Mouse (Mus musculus) neutrophil, adult 65 days (primary cell): ENCODE results near the gene Kcnj14. TPM values are rescaled to one million over a fixed set of nuclear protein-coding genes. Genes with fewer than 3 reads are reported as not detected.

Experiments used
- total RNA-seq: library from RNA; stranded (reverse); gene quantifications from 2 replicates; pipeline ENCODE4 v1.2.4, GENCODE M21; 2023

The Kcnj14 gene
- total RNA-seq: 0.27 and 0.57 TPM in 2 replicates

DNA sequence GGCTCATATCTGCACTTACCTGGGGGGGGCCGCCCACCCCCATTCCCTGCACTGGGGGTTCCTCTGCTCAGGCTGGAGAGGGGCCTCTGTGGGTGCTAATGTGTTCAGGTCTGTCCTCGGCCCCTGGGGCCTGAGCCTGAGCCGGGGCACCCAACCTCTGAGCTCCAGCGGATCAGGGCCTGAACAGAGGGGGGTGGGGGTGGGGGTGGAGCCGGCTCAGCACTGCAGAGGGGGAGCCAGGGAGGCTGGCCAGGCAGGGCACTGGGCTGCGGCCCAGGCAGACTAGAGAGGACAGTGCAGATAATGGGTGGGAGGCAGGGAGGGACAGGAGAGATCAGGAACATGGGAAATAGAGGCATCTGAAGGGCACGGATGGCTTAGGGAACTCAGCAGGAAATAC is at the start of gene Kcnj14:
Gene Kcnj14 (minus strand): TSS at position 185 of the 400 bp plus-strand sequence.

DNA sequence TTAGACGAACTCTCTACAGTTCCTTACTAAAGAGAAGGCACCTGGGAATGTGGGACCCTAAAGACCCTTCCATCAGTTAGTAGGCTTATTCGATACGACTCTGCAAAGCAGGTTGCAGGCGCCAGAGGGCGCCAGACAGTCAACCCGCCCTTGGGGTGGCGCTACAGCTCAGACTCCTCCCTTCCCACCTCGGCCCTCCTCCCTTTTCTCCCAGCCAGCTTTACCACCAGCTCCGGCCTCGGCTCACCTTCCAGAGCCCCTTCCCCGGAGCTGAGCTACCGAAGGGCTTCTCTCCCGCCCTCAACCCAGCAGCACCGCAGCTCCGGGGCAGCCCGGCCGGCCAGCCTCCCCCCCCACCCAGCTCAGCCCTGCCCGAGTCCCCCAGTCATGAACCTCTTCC is 48.0 kb upstream of the Kcnj14 start, which contains the start of gene Kdelr1:
Gene Kdelr1 (plus strand): TSS at position 149 of the 400 bp plus-strand sequence.

DNA sequence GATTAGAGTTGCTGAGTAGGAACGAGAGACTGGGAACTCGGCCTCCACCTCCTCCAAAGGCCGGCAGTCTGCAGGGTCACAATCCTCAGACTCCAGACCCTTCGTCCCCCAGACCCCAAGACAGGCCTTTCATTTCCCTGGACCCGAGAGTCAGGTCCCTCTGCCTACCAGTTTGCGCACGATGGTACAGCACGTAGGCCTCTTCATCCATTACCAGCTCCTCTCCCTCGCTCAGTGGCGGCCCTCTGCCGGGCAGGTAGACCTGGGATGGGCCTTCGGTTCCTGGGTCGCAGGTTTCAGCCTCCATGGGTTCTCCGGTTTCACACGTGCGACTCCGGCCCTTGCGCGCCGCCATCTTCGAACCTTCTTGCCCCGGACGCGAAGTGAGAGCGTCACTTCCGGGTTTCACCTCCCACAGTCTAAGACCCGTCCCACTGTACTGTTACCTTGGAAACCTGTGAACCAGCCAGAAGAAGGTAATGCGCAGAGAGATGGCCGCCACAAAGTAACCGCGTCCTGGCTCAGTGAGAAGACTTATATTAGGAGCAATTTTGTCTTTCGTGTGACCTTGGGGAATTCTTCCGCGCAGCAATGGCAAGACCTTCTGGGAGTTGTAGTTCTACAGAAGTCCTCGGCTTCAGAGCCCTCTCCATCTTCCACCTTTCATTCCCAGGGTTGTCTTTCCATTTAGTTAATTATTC is 6.0 kb upstream of the Kcnj14 start, which contains the start of gene Grwd1:
Gene Grwd1 (minus strand): TSS at position 518 of the 701 bp plus-strand sequence.

DNA sequence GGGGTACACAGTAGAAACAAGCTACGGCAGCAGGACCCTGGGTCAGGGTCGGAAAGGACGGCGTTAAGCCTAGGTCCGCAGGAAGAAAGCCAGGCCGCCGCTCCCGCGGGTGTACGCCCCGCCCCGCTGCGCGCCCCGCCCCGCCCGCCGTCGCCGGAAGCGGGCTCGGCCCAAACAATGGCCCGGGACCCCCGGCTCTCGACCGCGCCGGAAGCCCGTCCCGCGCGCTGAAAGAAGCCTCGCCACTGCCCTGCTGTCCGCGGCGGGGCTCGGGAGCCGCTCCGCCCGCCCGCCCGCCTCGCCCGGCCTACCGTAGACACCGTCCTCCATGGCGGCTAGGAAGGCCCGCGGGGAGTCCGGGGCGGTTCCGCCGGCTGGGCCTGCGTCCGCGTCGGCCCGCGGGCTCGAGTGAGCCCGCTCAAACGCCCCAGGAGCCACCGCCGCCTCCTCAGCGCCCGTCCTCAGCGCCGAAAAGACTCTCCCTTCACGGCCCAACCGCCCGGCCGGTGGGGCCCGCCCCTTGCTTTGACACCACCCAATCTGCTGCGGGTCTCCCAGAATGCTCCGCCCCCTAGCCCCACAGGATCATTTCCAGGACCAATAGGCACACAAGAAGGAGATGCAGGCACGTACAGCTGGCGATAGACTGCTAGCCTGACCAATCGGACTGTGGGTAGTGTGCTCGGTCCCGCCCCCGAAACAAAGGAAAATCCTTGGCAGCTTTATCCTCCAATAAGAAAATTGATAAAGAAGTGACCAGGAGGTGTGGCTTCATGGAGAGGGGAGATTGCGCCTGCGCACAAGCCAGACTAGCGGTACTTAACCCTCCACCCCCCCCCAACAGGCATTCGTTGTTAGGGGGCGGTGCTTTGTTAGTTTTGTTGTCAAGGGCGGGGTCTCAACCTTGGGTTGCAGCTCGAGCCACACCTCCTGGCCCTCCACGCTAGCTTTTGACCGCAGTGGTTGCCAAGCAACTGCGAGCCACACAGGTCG is 10.5 kb downstream of the Kcnj14 start, which contains the start of gene Cyth2:
Gene Cyth2 (minus strand): TSS at position 795 of the 993 bp plus-strand sequence.

GRCm38 (mm10) chr7:45784524-45785372 is 39.8 kb downstream of the Kcnj14 start, which contains the start of gene Sult2b1:
Gene Sult2b1, minus strand, starts transcription at chr7:45784669.

GRCm38 (mm10) chr7:45783511-45784091 is 41.0 kb downstream of the Kcnj14 start, which contains the start of gene Lmtk3:
Gene Lmtk3, plus strand, starts transcription at chr7:45783738.

Other genes starting within 250 kb of the Kcnj14 start
- not detected in 2 replicates for gene Fgf21, start 209.3 kb downstream of the Kcnj14 start, total RNA-seq
- gene Fut1, start 207.5 kb downstream of the Kcnj14 start, total RNA-seq: not detected in 2 replicates
- not detected in 2 replicates for gene Izumo1, start 203.0 kb downstream of the Kcnj14 start, total RNA-seq
- 4.3 and 5.0 TPM in 2 replicates for gene Rasip1, start 197.3 kb downstream of the Kcnj14 start, total RNA-seq
- 0.20 TPM in 1 of 2 replicates, not detected in the other for gene Mamstr, start 184.8 kb downstream of the Kcnj14 start, total RNA-seq
- gene Fut2, start 158.4 kb downstream of the Kcnj14 start, total RNA-seq: not detected in 2 replicates
- not detected in 2 replicates for gene Ntn5, start 140.8 kb downstream of the Kcnj14 start, total RNA-seq
- gene Sec1, start 130.4 kb downstream of the Kcnj14 start, total RNA-seq: not detected in 2 replicates
- not detected in 2 replicates for gene Car11, start 124.9 kb downstream of the Kcnj14 start, total RNA-seq
- 5.0 and 6.3 TPM in 2 replicates for gene Dbp, start 119.7 kb downstream of the Kcnj14 start, total RNA-seq
- gene Rpl18, start 109.3 kb downstream of the Kcnj14 start, total RNA-seq: 572 and 599 TPM in 2 replicates
- 62.3 and 77.9 TPM in 2 replicates for gene Sphk2, start 106.8 kb downstream of the Kcnj14 start, total RNA-seq
- gene Fam83e, start 103.6 kb downstream of the Kcnj14 start, total RNA-seq: 0.16 and 0.20 TPM in 2 replicates
- gene Spaca4, start 99.0 kb downstream of the Kcnj14 start, total RNA-seq: not detected in 2 replicates
- gene Lmtk3, start 41.0 kb downstream of the Kcnj14 start, total RNA-seq: not detected in 2 replicates
- gene Sult2b1, start 40.1 kb downstream of the Kcnj14 start, total RNA-seq: not detected in 2 replicates
- gene Cyth2, start 10.2 kb downstream of the Kcnj14 start, total RNA-seq: 127 and 143 TPM in 2 replicates
- 6.0 and 6.6 TPM in 2 replicates for gene Grwd1, start 6.2 kb upstream of the Kcnj14 start, total RNA-seq
- 58.9 and 60.5 TPM in 2 replicates for gene Kdelr1, start 48.0 kb upstream of the Kcnj14 start, total RNA-seq
- 0.16 and 0.25 TPM in 2 replicates for gene Grin2d, start 53.6 kb upstream of the Kcnj14 start, total RNA-seq
- 0.95 TPM in 1 of 2 replicates, not detected in the other for gene Syngr4, start 71.9 kb upstream of the Kcnj14 start, total RNA-seq
- gene Tmem143, start 72.2 kb upstream of the Kcnj14 start, total RNA-seq: 3.5 and 5.3 TPM in 2 replicates
- 328 and 386 TPM in 2 replicates for gene Emp3, start 96.6 kb upstream of the Kcnj14 start, total RNA-seq
- gene Ccdc114, start 99.3 kb upstream of the Kcnj14 start, total RNA-seq: 4.0 and 7.0 TPM in 2 replicates
- gene Abcc6, start 205.5 kb upstream of the Kcnj14 start, total RNA-seq: not detected in 2 replicates
- 22.6 and 29.8 TPM in 2 replicates for gene Nomo1, start 208.9 kb upstream of the Kcnj14 start, total RNA-seq